Mouse (Mus musculus): ENCODE results near the gene Nemf.
A peak's percentile ranks its signal among the peaks of the same experiment; 100 is the strongest.
"Not testable (repeated sequence)": the region's sequence is repeated elsewhere in the genome, so short reads cannot be mapped to it uniquely, and the experiment has no call there.

The Nemf gene

GRCm38 (mm10) chr12:69372731-69373331, 15.9 kb upstream of the Nemf start:
- peak; percentile 14 to 15 for DNase-seq (ENCODE audit: low spot score in 2 of 2)

GRCm38 (mm10) chr12:69371854-69372671, 15.1 kb upstream of the Nemf start, which contains the start of the genes Arf6 and Gm9887:
TSS of gene Arf6 (plus strand) at chr12:69372150.
TSS of gene Gm9887 (minus strand) at chr12:69372458.
- peak; percentile 96 to 97 for DNase-seq (ENCODE audit: low spot score in 2 of 2)

GRCm38 (mm10) chr12:69371421-69371853, 14.5 kb upstream of the Nemf start:
- DNase-seq (ENCODE audit: low spot score in 2 of 2) = no peak

- no peak for DNase-seq (ENCODE audit: low spot score in 2 of 2)
Observed at GRCm38 (mm10) chr12:69370936-69371335, 14.0 kb upstream of the Nemf start.

GRCm38 (mm10) chr12:69367557-69367956, 10.6 kb upstream of the Nemf start:
- DNase-seq (ENCODE audit: low spot score in 2 of 2) = no peak

- no peak for DNase-seq (ENCODE audit: low spot score in 2 of 2)
Observed at GRCm38 (mm10) chr12:69366424-69366823, 9.5 kb upstream of the Nemf start.

- no peak for DNase-seq (ENCODE audit: low spot score in 2 of 2)
Observed at GRCm38 (mm10) chr12:69365757-69366156, 8.8 kb upstream of the Nemf start.

- peak; percentile 33 to 37 for DNase-seq (ENCODE audit: low spot score in 2 of 2)
Observed at GRCm38 (mm10) chr12:69363899-69364762, 7.2 kb upstream of the Nemf start.

GRCm38 (mm10) chr12:69363110-69363509, 6.1 kb upstream of the Nemf start:
- DNase-seq (ENCODE audit: low spot score in 2 of 2) = not testable (repeated sequence)

- DNase-seq (ENCODE audit: low spot score in 2 of 2) = no peak
Observed at GRCm38 (mm10) chr12:69362388-69362787, 5.4 kb upstream of the Nemf start.

- DNase-seq (ENCODE audit: low spot score in 2 of 2) = no peak
Observed at GRCm38 (mm10) chr12:69361919-69362318, 5.0 kb upstream of the Nemf start.

- DNase-seq (ENCODE audit: low spot score in 2 of 2) = peak; percentile 99 to 100
Observed at GRCm38 (mm10) chr12:69360997-69361899, 4.3 kb upstream of the Nemf start.

- no peak for DNase-seq (ENCODE audit: low spot score in 2 of 2)
Observed at GRCm38 (mm10) chr12:69360655-69360996, 3.7 kb upstream of the Nemf start.

- DNase-seq (ENCODE audit: low spot score in 2 of 2) = peak in 1 of 2 experiments; percentile 23
Observed at GRCm38 (mm10) chr12:69357300-69357646, 308 bp upstream of the Nemf start.

GRCm38 (mm10) chr12:69351685-69352084, 5.3 kb downstream of the Nemf start:
- DNase-seq (ENCODE audit: low spot score in 2 of 2) = no peak

- DNase-seq (ENCODE audit: low spot score in 2 of 2) = no peak
Observed at GRCm38 (mm10) chr12:69349928-69350327, 7.0 kb downstream of the Nemf start.

- no peak for DNase-seq (ENCODE audit: low spot score in 2 of 2)
Observed at GRCm38 (mm10) chr12:69333547-69333946, 23.4 kb downstream of the Nemf start.

- no peak for DNase-seq (ENCODE audit: low spot score in 2 of 2)
Observed at GRCm38 (mm10) chr12:69332147-69332546, 24.8 kb downstream of the Nemf start.

GRCm38 (mm10) chr12:69331187-69331586, 25.8 kb downstream of the Nemf start:
- no peak for DNase-seq (ENCODE audit: low spot score in 2 of 2)

- DNase-seq (ENCODE audit: low spot score in 2 of 2) = no peak
Observed at GRCm38 (mm10) chr12:69318431-69318830, 38.5 kb downstream of the Nemf start.

GRCm38 (mm10) chr12:69309659-69310058, 47.3 kb downstream of the Nemf start:
- no peak for DNase-seq (ENCODE audit: low spot score in 2 of 2)
